Mouse (Mus musculus): Measurements from ENCODE around the gene Bdh1.

DNA sequence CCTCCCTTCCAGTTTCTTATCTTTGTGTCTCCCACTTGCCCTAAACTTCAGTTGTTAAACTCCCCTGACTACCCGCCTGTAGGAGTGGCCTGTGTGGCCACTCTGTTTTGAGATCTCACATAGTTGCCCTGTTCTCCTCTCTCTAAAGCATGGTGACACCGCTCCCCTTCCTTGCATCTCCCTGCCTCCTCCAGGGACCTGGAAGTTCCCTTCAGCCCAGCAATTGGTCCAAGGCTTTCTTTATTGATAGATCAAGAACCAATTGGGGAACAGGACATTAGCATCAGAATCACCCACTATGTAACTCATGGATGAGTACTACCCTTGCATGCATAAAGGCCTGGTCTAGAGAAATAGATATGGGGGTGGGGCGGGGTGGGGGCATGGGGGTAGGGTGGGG, 65.2 kb downstream of the Bdh1 start:
- no peak for TF ChIP-seq CTCF (IDR thresholded peaks at IDR 0.05)
- TF ChIP-seq POLR2A (IDR thresholded peaks at IDR 0.05; ENCODE audit: insufficient read depth, low read depth, low read length) = no peak
